Mouse (Mus musculus): ENCODE measurements around the gene Card14. TPM values are rescaled to one million over a fixed set of nuclear protein-coding genes. Genes with fewer than 3 reads are reported as not detected.
A peak's percentile ranks its signal among the peaks of the same experiment; 100 is the strongest.

Card14 gene
- polyA plus RNA-seq, 1 experiment from 2014 or later, result 0.88 TPM

DNA sequence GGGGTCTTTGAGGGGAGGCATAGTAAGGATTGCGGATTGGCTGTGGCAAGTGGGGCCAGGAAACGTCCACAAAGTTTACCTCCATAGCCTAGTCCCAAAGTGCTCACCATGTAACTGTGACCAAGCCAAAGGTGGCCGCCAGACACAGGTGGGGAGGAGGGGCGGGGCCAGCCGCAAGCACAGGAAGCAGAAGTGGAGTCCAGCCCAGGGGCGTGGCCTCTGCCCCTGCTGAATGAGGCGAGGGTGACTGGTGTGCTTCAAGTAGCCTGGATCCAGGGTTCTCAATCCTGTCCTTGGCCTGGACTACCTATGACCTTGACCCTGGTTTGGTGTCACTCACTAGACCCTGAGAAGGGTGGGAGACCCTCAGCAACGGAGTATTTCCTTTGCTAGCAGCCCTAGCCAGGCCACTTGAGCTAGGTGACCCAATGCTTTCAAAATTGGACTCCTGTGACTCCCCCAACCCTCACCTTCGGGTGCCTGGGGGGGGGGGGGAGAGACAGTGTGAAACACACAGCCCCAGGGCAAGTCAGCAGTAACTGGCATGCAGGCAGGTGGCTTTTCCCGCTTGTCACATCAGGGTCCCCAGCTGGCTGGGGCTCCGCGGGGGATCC lies 84.5 kb downstream of the Card14 start:
- no peak overlapping the region for H3K9ac ChIP-seq
- no peaks in the 10 kb centered on the region for H3K9me3 ChIP-seq
- no peaks in the 10 kb centered on the region for H3K36me3 ChIP-seq
- 0 out of 2 replicates have a peak, but pooled peaks have one; percentile 17 for ATAC-seq (ENCODE audit: low FRiP score, low read depth)
- H3K4me1 ChIP-seq, result peaks cover 35% of the 10 kb centered on the region
- no peak overlapping the region for H3K27ac ChIP-seq
- H3K4me3 ChIP-seq, result peak overlapping the region; percentile 55
- peaks cover 85% of the 10 kb centered on the region for H3K27me3 ChIP-seq
- WGBS, result 12% methylated on average over 12 of the region's 12 CpGs
- H3K4me2 ChIP-seq (replicated peaks), result peak overlapping the region; percentile 85

DNA sequence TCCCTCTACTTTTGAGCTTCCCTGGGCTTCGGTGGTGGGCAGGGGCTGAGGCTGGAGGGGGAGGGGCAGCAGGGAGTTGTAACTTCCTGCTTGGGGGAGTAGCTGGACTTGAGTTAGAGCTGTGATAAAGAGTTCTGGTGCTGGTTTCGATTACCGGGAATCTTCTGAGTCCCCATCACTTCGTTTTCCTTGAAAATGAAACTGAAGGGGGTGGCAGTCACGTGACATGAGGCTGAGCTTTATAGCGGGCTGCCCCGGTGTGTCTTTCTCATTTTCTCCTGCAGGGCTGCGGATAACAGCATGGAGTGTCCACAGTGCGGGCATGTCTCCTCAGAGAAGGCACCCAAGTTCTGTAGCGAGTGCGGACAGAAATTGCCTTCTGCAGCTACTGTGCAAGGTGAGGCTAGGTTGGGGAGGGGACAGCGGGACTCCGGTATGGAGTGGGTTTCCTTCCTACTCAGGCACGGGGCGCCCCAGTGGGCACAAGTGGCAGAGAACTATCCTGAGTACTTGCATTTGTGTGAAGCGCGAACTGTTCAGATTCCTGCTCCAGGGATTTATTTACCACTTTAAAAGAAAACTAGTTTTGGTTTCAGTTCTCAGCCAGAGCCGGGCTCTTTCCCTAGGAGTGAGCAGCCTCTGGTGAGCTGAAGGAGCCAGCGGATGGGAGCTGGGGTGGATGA lies 85.4 kb downstream of the Card14 start, which contains the start of gene Rnf213:
Rnf213 (plus strand) TSS at position 301 of the 683 bp plus-strand sequence.
- H3K27ac ChIP-seq, result peak within 1 kb of the TSS; percentile 44; the same call in 1 of the 2 replicates
- peaks cover 79% of the 10 kb centered on the region for H3K27me3 ChIP-seq
- peak; percentile 48 for ATAC-seq (ENCODE audit: low FRiP score, low read depth)

DNA sequence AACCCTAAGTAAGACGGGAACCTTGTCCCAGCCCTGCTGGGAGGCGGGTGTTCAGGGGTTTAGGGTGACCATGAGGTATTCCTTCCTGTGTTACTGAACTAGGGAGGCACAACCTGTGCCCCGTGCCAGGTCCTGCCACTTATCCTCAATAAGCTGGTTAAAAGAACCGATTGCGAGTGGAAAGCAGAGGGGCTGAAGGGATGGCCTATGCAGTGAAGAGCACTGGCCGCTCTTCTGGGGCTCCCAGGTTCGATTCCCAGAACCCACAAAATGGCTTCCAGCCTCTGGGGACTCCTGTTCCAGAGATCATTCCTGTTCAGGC lies 85.9 kb downstream of the Card14 start:
- Histone ChIP-seq H3K27me3 (peaks cover 74% of the 10 kb centered on the region), H3K4me3 (peak overlapping the region; percentile 55), H3K4me2 (replicated peaks) (peak overlapping the region; percentile 85), H3K4me1 (peaks cover 35% of the 10 kb centered on the region), H3K9me3 (no peaks in the 10 kb centered on the region), H3K27ac (0 out of 2 replicates have a peak overlapping the region, but pooled peaks have one; percentile 44), H3K9ac (peak overlapping the region; percentile 64), H3K36me3 (no peaks in the 10 kb centered on the region)
- 22% methylated on average over 7 of the region's 7 CpGs for WGBS
- ATAC-seq (ENCODE audit: low FRiP score, low read depth), result no peak

More for the DNA sequence above, 85.4 kb downstream of the Card14 start, which contains the start of gene Rnf213:
- Histone ChIP-seq H3K36me3 (no peaks in the 10 kb centered on the region), H3K4me3 (peak within 1 kb of the TSS; percentile 55), H3K4me1 (peaks cover 35% of the 10 kb centered on the region), H3K4me2 (replicated peaks) (peak within 1 kb of the TSS; percentile 85), H3K9ac (peak within 1 kb of the TSS; percentile 64), H3K9me3 (no peaks in the 10 kb centered on the region)
- WGBS, result under 1% methylated on average over 19 of the region's 19 CpGs

DNA sequence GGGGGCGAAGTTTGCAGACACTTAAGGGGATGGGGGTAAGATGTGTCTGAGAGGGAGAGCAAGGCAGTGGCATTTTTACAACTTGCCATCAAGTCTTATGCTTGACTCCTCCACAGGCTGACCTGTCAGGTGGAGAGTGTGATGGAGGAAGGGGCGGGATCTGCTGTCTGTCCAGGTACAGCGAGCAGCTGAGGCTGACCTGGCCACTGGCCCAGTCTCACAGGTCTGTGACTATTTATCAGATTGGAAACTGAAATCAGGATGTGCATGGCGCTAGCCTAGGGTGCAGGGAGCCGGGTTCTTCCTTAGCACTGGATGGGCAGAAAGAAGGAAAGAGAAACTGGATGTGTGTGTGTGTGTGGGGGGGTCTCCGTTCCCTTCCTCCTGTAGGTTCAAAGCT lies 86.6 kb downstream of the Card14 start:
- Histone ChIP-seq H3K27ac (no peak overlapping the region), H3K4me3 (no peak overlapping the region), H3K9me3 (no peaks in the 10 kb centered on the region), H3K27me3 (peaks cover 66% of the 10 kb centered on the region), H3K4me1 (peaks cover 35% of the 10 kb centered on the region), H3K4me2 (replicated peaks) (peak overlapping the region; percentile 85), H3K9ac (0 out of 2 replicates have a peak overlapping the region, but pooled peaks have one; percentile 20), H3K36me3 (no peaks in the 10 kb centered on the region)
- ATAC-seq (ENCODE audit: low FRiP score, low read depth), result no peak
- 54% methylated on average over 6 of the region's 6 CpGs for WGBS

MicroRNA genes within 50 kb of the gene (microRNA counts, 519-probe panel; counts per million panel counts)
- microRNA mmu-miR-1932, result not detected

Small RNAs within 50 kb of the gene (microRNA-seq; reads per million reads assigned to microRNA genes)
- gene Mir1932, result not detected

Other genes starting within 250 kb of the Card14 start
- 10.7 and 11.3 TPM in 2 replicates for gene Cbx4, start 221.5 kb upstream of the Card14 start, polyA plus RNA-seq (2015; fragmentation: Nextera tagmentation; extraction: Ambion mirVana)
- gene Tbc1d16, start 79.3 kb upstream of the Card14 start, polyA plus RNA-seq (2015; fragmentation: Nextera tagmentation; extraction: Ambion mirVana), result 25.1 and 27.2 TPM in 2 replicates
- gene Ccdc40, start 79.2 kb upstream of the Card14 start, polyA plus RNA-seq (2015; fragmentation: Nextera tagmentation; extraction: Ambion mirVana), result 4.8 and 6.8 TPM in 2 replicates
- 67.1 and 69.9 TPM in 2 replicates for gene Gaa, start 39.9 kb upstream of the Card14 start, polyA plus RNA-seq (2015; fragmentation: Nextera tagmentation; extraction: Ambion mirVana)
- gene Eif4a3, start 7.7 kb upstream of the Card14 start, polyA plus RNA-seq (2015; fragmentation: Nextera tagmentation; extraction: Ambion mirVana), result 386 and 387 TPM in 2 replicates
- 7.4 and 8.8 TPM in 2 replicates for gene Sgsh, start 47.8 kb downstream of the Card14 start, polyA plus RNA-seq (2015; fragmentation: Nextera tagmentation; extraction: Ambion mirVana)
- 11.8 and 12.4 TPM in 2 replicates for gene Slc26a11, start 47.8 kb downstream of the Card14 start, polyA plus RNA-seq (2015; fragmentation: Nextera tagmentation; extraction: Ambion mirVana)
- 3.2 and 3.5 TPM in 2 replicates for gene Rnf213, start 85.3 kb downstream of the Card14 start, polyA plus RNA-seq (2015; fragmentation: Nextera tagmentation; extraction: Ambion mirVana)
- gene Endov, start 183.6 kb downstream of the Card14 start, polyA plus RNA-seq (2015; fragmentation: Nextera tagmentation; extraction: Ambion mirVana), result 17.1 and 18.1 TPM in 2 replicates
- 2.0 and 2.2 TPM in 2 replicates for gene Nptx1, start 240.0 kb downstream of the Card14 start, polyA plus RNA-seq (2015; fragmentation: Nextera tagmentation; extraction: Ambion mirVana)

All from limb, embryonic 13.5 days (tissue).